Mouse (Mus musculus) brain, embryonic 14.5 days (tissue): ENCODE measurements around the gene Large1.

ENCODE experiments used
- CTCF ChIP-seq: fragments of 200-500 bp; IDR thresholded peaks from 2 replicates; pipeline ENCODE4 v1.5.1; 2012; ENCODE audit warnings: inconsistent platforms, mild to moderate bottlenecking, moderate library complexity, borderline replicate concordance; ENCODE audit not compliant: insufficient read depth, insufficient read length; ENCODE audit errors: extremely low read depth
- POLR2A ChIP-seq: fragments of 200-500 bp; IDR thresholded peaks from 2 replicates; pipeline ENCODE4 v1.6.1; 2012; ENCODE audit warnings: mild to moderate bottlenecking, inconsistent platforms, borderline replicate concordance; ENCODE audit not compliant: poor library complexity, insufficient read depth, insufficient read length, severe bottlenecking; ENCODE audit errors: extremely low read depth

DNA sequence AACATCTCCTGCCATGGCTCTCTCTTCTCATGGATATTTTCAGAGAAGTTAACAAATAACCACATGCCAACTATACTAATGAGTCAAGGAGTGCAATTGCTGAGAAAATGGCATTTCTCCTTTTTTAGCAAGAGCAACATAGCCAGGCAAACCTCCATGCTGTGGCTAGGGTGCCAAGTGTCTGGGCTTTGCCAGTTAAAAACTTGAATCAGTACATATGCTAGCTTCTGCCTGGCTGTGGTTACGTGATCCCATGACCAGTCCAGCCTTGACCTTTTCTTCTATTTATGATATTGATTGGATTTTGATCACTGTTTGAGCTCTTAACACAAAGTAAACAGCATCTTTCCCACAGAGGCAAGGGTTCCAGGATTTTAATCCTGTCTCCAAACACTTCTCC, 335.7 kb downstream of the Large1 start:
- TF ChIP-seq CTCF (no peak), POLR2A (no peak)
